Mouse (Mus musculus) intestine, embryonic 15.5 days (tissue): ENCODE results near the gene Gpa33. TPM values are rescaled to one million over a fixed set of nuclear protein-coding genes. Genes with fewer than 3 reads are reported as not detected.
A peak's percentile ranks its signal among the peaks of the same experiment; 100 is the strongest.

Experiments
- ATAC-seq: fragments of 200-750 bp; cut with Nextera tagmentation; 2 replicates; pipeline ENCODE4 v1.8.0; 2017; ENCODE audit warnings: moderate TSS enrichment, moderate library complexity
- H3K27ac ChIP-seq: fragments of 300-500 bp; sonication (generic); 2 replicates; pipeline ENCODE4 v1.5.1; 2015; ENCODE audit warnings: mild to moderate bottlenecking, inconsistent platforms
- H3K27me3 ChIP-seq: fragments of 300-500 bp; sonication (generic); replicated peaks from 2 replicates; pipeline ENCODE4 v1.6.1; 2015; ENCODE audit warnings: inconsistent platforms
- H3K36me3 ChIP-seq: fragments of 300-500 bp; sonication (generic); 2 replicates; pipeline ENCODE4 v1.6.1; 2015; ENCODE audit warnings: inconsistent platforms
- H3K4me1 ChIP-seq: fragments of 300-500 bp; sonication (generic); replicated peaks from 2 replicates; pipeline ENCODE4 v1.6.1; 2015; ENCODE audit warnings: inconsistent platforms
- H3K4me2 ChIP-seq: fragments of 300-500 bp; sonication (generic); replicated peaks from 2 replicates; pipeline ENCODE4 v1.6.1; 2015; ENCODE audit warnings: mild to moderate bottlenecking, inconsistent platforms
- H3K4me3 ChIP-seq: fragments of 300-500 bp; sonication (generic); replicated peaks from 2 replicates; pipeline ENCODE4 v1.5.1; 2015; ENCODE audit warnings: inconsistent platforms
- H3K9ac ChIP-seq: fragments of 300-500 bp; sonication (generic); 2 replicates; pipeline ENCODE4 v1.6.1; 2015; ENCODE audit warnings: inconsistent platforms
- H3K9me3 ChIP-seq: fragments of 300-500 bp; sonication (generic); 2 replicates; pipeline ENCODE4 v1.6.1; 2016; ENCODE audit warnings: inconsistent platforms
- WGBS: fragments of 180-500 bp; shearing (Covaris S2); methylation state at CpG from one replicate; pipeline ENCODE4 v1.1.7; 2015; 5-methylcytosine and 5-hydroxymethylcytosine counted together
- polyA plus RNA-seq: library from polyadenylated mRNA; unstranded; fragments of >200 nt; fragmentation: Nextera tagmentation; extraction: Ambion mirVana; gene quantifications from 2 replicates; pipeline ENCODE4 v1.2.1, GENCODE M21; 2015

Gpa33 gene
- polyA plus RNA-seq, 1 experiment from 2014 or later: 60.2 TPM

DNA sequence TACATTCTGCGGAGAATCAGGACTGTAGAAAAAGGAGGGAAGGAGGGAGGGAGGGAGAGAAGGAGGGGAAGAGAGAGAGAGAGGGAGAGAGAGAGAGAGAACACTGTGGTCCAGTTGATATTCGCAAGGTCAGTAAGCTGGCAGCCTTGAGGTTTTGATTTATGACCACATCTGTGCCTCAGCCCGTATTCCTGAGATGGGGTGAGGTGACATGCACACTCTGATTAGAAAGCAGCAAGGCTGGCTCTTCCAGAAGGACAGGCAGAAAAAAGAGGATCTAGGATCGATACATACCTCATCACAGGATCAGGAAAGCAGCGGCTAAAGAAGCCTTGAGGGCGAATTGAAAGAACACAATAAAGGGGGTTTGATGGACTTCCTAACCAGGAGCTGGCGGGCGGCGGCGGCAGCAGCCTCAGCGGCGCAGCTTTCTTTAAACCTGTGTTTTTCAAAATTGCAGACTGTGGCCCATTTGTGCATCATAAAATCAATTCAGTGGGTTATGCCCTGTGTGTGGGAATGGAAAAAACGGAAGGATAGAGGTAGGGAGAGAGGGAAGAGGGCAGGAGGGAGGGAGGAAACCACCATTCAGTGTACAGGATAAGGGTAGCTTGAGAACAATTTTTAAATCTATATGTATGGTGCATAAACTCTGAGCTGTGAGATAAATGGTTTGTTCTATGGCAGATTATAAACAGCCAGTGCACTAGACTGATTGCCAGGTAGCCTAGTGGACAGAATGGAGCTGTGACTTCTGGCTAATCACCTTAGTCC is 12.0 kb upstream of the Gpa33 start:
- Histone ChIP-seq H3K4me3 (no peak overlapping the region), H3K9ac (no peak overlapping the region), H3K27ac (no peak overlapping the region), H3K4me2 (no peak overlapping the region), H3K36me3 (no peaks in the 10 kb centered on the region), H3K27me3 (no peaks in the 10 kb centered on the region), H3K4me1 (no peaks in the 10 kb centered on the region), H3K9me3 (no peaks in the 10 kb centered on the region)
- 0 out of 2 replicates have a peak, but pooled peaks have one; percentile 34 for ATAC-seq
- 56% methylated on average over 13 of the region's 13 CpGs for WGBS

- ATAC-seq: no peak
- H3K9ac ChIP-seq: no peak overlapping the region
- no peak overlapping the region for H3K4me3 ChIP-seq
- H3K9me3 ChIP-seq: no peaks in the 10 kb centered on the region
- WGBS: 48% methylated on average over 7 of the region's 7 CpGs
- H3K4me2 ChIP-seq: no peak overlapping the region
- no peaks in the 10 kb centered on the region for H3K36me3 ChIP-seq
- no peak overlapping the region for H3K27ac ChIP-seq
- peaks cover 5% of the 10 kb centered on the region; the same call in 1 of the 2 replicates for H3K4me1 ChIP-seq
- no peaks in the 10 kb centered on the region for H3K27me3 ChIP-seq
Measured at GRCm38 (mm10) chr1:166122114-166122513, 7.9 kb upstream of the Gpa33 start.

DNA sequence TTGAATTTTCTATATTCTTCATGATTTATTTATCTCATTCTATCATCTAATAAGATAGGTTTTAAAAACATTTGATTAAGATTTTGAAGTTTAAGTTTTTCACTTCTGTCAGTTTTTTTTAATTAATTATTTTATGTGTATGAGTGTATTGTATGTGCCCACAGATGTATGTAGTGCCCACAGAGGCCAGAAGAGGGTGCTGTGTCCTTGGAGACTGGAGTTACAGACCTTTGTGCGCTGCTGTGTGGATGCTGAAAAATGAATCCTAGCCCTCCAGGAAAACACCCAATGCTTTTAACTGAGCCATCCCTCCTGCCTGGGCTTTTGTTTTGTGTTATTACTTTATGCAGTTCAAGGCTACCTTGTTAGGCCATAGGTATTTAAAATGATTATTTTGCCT is 7.0 kb upstream of the Gpa33 start:
- H3K4me1 ChIP-seq: peaks cover 13% of the 10 kb centered on the region
- H3K9ac ChIP-seq: no peak overlapping the region
- WGBS: 97% methylated on average over 1 of the region's 1 CpGs
- no peak for ATAC-seq
- H3K36me3 ChIP-seq: no peaks in the 10 kb centered on the region
- H3K9me3 ChIP-seq: no peaks in the 10 kb centered on the region
- H3K27me3 ChIP-seq: no peaks in the 10 kb centered on the region
- H3K4me3 ChIP-seq: no peak overlapping the region
- H3K4me2 ChIP-seq: no peak overlapping the region
- no peak overlapping the region for H3K27ac ChIP-seq

GRCm38 (mm10) chr1:166123751-166124150 is 6.3 kb upstream of the Gpa33 start:
- ATAC-seq: no peak
- peaks cover 14% of the 10 kb centered on the region for H3K4me1 ChIP-seq
- 92% methylated on average over 8 of the region's 8 CpGs for WGBS
- no peaks in the 10 kb centered on the region for H3K36me3 ChIP-seq
- no peaks in the 10 kb centered on the region for H3K27me3 ChIP-seq
- no peaks in the 10 kb centered on the region for H3K9me3 ChIP-seq
- no peak overlapping the region for H3K27ac ChIP-seq
- no peak overlapping the region for H3K9ac ChIP-seq
- no peak overlapping the region for H3K4me2 ChIP-seq
- H3K4me3 ChIP-seq: no peak overlapping the region

DNA sequence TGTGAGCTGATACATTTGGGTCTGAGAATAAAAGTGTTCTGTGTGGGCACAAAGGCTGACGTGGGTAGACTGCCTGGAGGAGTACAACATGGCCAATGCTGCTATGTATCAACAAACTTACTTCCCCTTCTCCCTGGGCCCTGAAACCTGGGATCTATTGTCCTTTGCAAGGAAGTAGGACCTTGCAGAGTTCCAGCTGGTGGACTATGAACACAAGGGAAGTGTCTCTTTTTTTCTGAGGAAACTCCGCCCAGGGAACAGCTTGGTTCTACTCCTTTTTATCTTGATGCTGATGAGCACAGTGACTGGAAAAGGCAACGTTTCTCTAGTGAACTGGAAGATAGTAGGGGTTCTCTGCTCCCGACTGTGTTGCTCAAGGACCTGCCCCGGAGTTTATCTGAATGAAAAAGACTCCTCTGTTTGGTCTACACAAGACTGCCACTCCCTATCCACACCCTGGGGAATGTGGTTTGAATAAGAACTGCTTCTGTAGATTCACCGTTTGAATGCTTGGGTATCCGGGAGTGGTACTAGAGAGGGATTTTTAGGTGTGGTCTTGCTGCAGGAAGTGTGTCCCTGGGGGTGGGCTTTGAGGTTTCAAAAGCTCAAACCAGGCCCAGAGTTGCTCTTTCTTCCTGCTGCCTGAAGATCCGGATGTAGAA is 5.0 kb upstream of the Gpa33 start:
- Histone ChIP-seq H3K9me3 (no peaks in the 10 kb centered on the region), H3K27me3 (no peaks in the 10 kb centered on the region), H3K4me2 (no peak overlapping the region), H3K36me3 (no peaks in the 10 kb centered on the region), H3K4me1 (peaks cover 14% of the 10 kb centered on the region), H3K9ac (no peak overlapping the region), H3K4me3 (no peak overlapping the region), H3K27ac (no peak overlapping the region)
- 62% methylated on average over 8 of the region's 8 CpGs for WGBS
- ATAC-seq: peak; percentile 18; the same call in 1 of the 2 replicates

DNA sequence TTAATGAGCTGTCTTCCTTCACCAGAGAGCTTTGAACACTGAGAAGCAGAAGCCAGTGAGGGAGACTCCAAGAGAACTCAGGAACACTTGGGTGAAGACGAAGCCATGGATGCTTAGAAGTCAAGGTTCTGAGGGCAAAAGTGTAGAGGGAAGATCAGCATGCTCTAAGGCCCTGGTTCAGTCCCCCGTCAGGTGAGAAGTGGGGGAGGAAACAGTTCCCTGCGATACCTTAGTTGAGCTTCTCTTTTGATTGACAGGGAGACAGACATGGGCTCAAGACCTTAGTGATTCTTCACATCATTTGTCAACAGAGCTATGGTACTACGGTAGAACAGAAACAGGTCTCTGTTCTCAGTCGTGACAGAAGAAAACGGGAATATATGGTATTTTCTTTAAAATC is 3.7 kb upstream of the Gpa33 start:
- H3K9ac ChIP-seq: no peak overlapping the region
- ATAC-seq: no peak
- WGBS: 92% methylated on average over 6 of the region's 6 CpGs
- H3K27ac ChIP-seq: no peak overlapping the region
- H3K4me2 ChIP-seq: no peak overlapping the region
- H3K27me3 ChIP-seq: no peaks in the 10 kb centered on the region
- no peak overlapping the region for H3K4me3 ChIP-seq
- H3K36me3 ChIP-seq: no peaks in the 10 kb centered on the region
- no peaks in the 10 kb centered on the region for H3K9me3 ChIP-seq
- H3K4me1 ChIP-seq: peaks cover 17% of the 10 kb centered on the region

GRCm38 (mm10) chr1:166126795-166127194 is 3.2 kb upstream of the Gpa33 start:
- no peak for ATAC-seq
- peak overlapping the region; percentile 33 for H3K4me2 ChIP-seq
- no peaks in the 10 kb centered on the region for H3K9me3 ChIP-seq
- 48% methylated on average over 9 of the region's 9 CpGs for WGBS
- peaks cover 21% of the 10 kb centered on the region for H3K4me1 ChIP-seq
- no peak overlapping the region for H3K9ac ChIP-seq
- no peak overlapping the region for H3K27ac ChIP-seq
- no peak overlapping the region for H3K4me3 ChIP-seq
- H3K27me3 ChIP-seq: no peaks in the 10 kb centered on the region
- H3K36me3 ChIP-seq: no peaks in the 10 kb centered on the region

- 47% methylated on average over 4 of the region's 4 CpGs for WGBS
- peak within 1 kb of the TSS; percentile 33 for H3K4me2 ChIP-seq
Measured at GRCm38 (mm10) chr1:166127719-166128118, 2.3 kb upstream of the Gpa33 start, which contains the start of gene Dusp27. Dusp27 (minus strand) TSS chr1:166127922.

GRCm38 (mm10) chr1:166128551-166128950 is 1.5 kb upstream of the Gpa33 start:
- H3K4me3 ChIP-seq: no peak overlapping the region
- H3K27ac ChIP-seq: no peak overlapping the region
- no peak overlapping the region for H3K4me2 ChIP-seq
- no peak overlapping the region for H3K9ac ChIP-seq
- no peaks in the 10 kb centered on the region for H3K36me3 ChIP-seq
- ATAC-seq: no peak
- peaks cover 25% of the 10 kb centered on the region for H3K4me1 ChIP-seq
- WGBS: 87% methylated on average over 5 of the region's 5 CpGs
- H3K27me3 ChIP-seq: no peaks in the 10 kb centered on the region
- H3K9me3 ChIP-seq: no peaks in the 10 kb centered on the region

More at GRCm38 (mm10) chr1:166127719-166128118, 2.3 kb upstream of the Gpa33 start, which contains the start of gene Dusp27:
- Histone ChIP-seq H3K36me3 (no peaks in the 10 kb centered on the region), H3K9ac (no peak within 1 kb of the TSS), H3K27me3 (no peaks in the 10 kb centered on the region), H3K4me1 (peaks cover 23% of the 10 kb centered on the region), H3K27ac (no peak within 1 kb of the TSS), H3K4me3 (no peak within 1 kb of the TSS), H3K9me3 (no peaks in the 10 kb centered on the region)
- no peak for ATAC-seq

GRCm38 (mm10) chr1:166132367-166132766 is 2.3 kb downstream of the Gpa33 start:
- no peak overlapping the region for H3K4me3 ChIP-seq
- no peak overlapping the region for H3K27ac ChIP-seq
- no peaks in the 10 kb centered on the region for H3K9me3 ChIP-seq
- 53% methylated on average over 4 of the region's 4 CpGs for WGBS
- H3K27me3 ChIP-seq: no peaks in the 10 kb centered on the region
- no peak overlapping the region for H3K4me2 ChIP-seq
- peaks cover 19% of the 10 kb centered on the region; the same call in 1 of the 2 replicates for H3K4me1 ChIP-seq
- H3K9ac ChIP-seq: no peak overlapping the region
- no peaks in the 10 kb centered on the region for H3K36me3 ChIP-seq
- no peak for ATAC-seq

GRCm38 (mm10) chr1:166135091-166135740 is 5.2 kb downstream of the Gpa33 start:
- H3K9me3 ChIP-seq: no peaks in the 10 kb centered on the region
- no peaks in the 10 kb centered on the region for H3K27me3 ChIP-seq
- H3K4me3 ChIP-seq: no peak overlapping the region
- peaks cover 21% of the 10 kb centered on the region for H3K4me1 ChIP-seq
- H3K9ac ChIP-seq: no peak overlapping the region
- H3K27ac ChIP-seq: no peak overlapping the region
- no peak for ATAC-seq
- WGBS: 49% methylated on average over 5 of the region's 5 CpGs
- H3K4me2 ChIP-seq: no peak overlapping the region
- H3K36me3 ChIP-seq: no peaks in the 10 kb centered on the region

- H3K4me1 ChIP-seq: peaks cover 12% of the 10 kb centered on the region
- no peaks in the 10 kb centered on the region for H3K27me3 ChIP-seq
- H3K9ac ChIP-seq: no peak overlapping the region; the same call in 1 of the 2 replicates
- peak; percentile 82 for ATAC-seq
- WGBS: 48% methylated on average over 7 of the region's 7 CpGs
- no peaks in the 10 kb centered on the region for H3K36me3 ChIP-seq
- no peaks in the 10 kb centered on the region for H3K9me3 ChIP-seq
- H3K4me2 ChIP-seq: peak overlapping the region; percentile 28
- H3K27ac ChIP-seq: peak overlapping the region; percentile 32; the same call in 1 of the 2 replicates
- H3K4me3 ChIP-seq: no peak overlapping the region
Measured at GRCm38 (mm10) chr1:166137244-166137938, 7.4 kb downstream of the Gpa33 start.
